Mouse (Mus musculus) erythroblast, embryonic 14.5 days (primary cell): ENCODE measurements around the gene Vti1a. TPM values are rescaled to one million over a fixed set of nuclear protein-coding genes. Genes with fewer than 3 reads are reported as not detected.

Source experiments
- H3K27me3 ChIP-seq: 2 replicates; pipeline ENCODE4 v1.6.1; 2012; ENCODE audit warnings: inconsistent platforms; ENCODE audit not compliant: control insufficient read depth
- H3K36me3 ChIP-seq: 2 replicates; pipeline ENCODE4 v1.6.1; 2012; ENCODE audit warnings: mild to moderate bottlenecking, inconsistent platforms; ENCODE audit not compliant: control insufficient read depth
- H3K4me1 ChIP-seq: 2 replicates; pipeline ENCODE4 v1.6.1; 2012; ENCODE audit warnings: inconsistent platforms; ENCODE audit not compliant: control insufficient read depth
- H3K4me3 ChIP-seq: replicated peaks from 2 replicates; pipeline ENCODE3; 2012; ENCODE audit warnings: moderate library complexity, mild to moderate bottlenecking, inconsistent platforms
- H3K9me3 ChIP-seq: 2 replicates; pipeline ENCODE4 v1.6.1; 2012; ENCODE audit warnings: low read length, inconsistent platforms, mixed read lengths; ENCODE audit not compliant: control insufficient read depth
- GATA1 ChIP-seq: IDR thresholded peaks from 2 replicates; pipeline ENCODE4 v1.6.1; 2012; ENCODE audit warnings: low read length, inconsistent platforms, mixed read lengths
- TAL1 ChIP-seq: IDR thresholded peaks from 3 replicates; pipeline ENCODE4 v1.6.1; 2012; ENCODE audit warnings: low read length, inconsistent platforms, mixed read lengths
- polyA plus RNA-seq: library from polyadenylated mRNA; stranded (reverse); fragments of >175 nt; gene quantifications from 2 replicates; pipeline ENCODE4 v1.2.3, GENCODE M21; 2012

The Vti1a gene
- polyA plus RNA-seq, 1 experiment, result 1.0 TPM

- no peak for TF ChIP-seq TAL1
- TF ChIP-seq GATA1, result no peak
- Histone ChIP-seq H3K9me3 (no peaks in the 10 kb centered on the region), H3K4me1 (no peaks in the 10 kb centered on the region)
Observed at GRCm38 (mm10) chr19:55585270-55586224, 269.5 kb downstream of the Vti1a start.

GRCm38 (mm10) chr19:55587638-55588421, 271.7 kb downstream of the Vti1a start:
- Histone ChIP-seq H3K36me3 (no peaks in the 10 kb centered on the region), H3K27me3 (no peaks in the 10 kb centered on the region), H3K4me1 (no peaks in the 10 kb centered on the region), H3K9me3 (no peaks in the 10 kb centered on the region), H3K4me3 (no peak overlapping the region)
- TF ChIP-seq TAL1 (no peak), GATA1 (no peak)

More at GRCm38 (mm10) chr19:55585270-55586224, 269.5 kb downstream of the Vti1a start:
- H3K4me3 ChIP-seq, result no peak overlapping the region
- H3K36me3 ChIP-seq, result no peaks in the 10 kb centered on the region
- H3K27me3 ChIP-seq, result no peaks in the 10 kb centered on the region

GRCm38 (mm10) chr19:55588948-55589896, 273.1 kb downstream of the Vti1a start:
- no peaks in the 10 kb centered on the region for H3K36me3 ChIP-seq
- H3K4me3 ChIP-seq, result no peak overlapping the region
- no peaks in the 10 kb centered on the region for H3K27me3 ChIP-seq
- no peaks in the 10 kb centered on the region for H3K4me1 ChIP-seq
- no peaks in the 10 kb centered on the region for H3K9me3 ChIP-seq
- TF ChIP-seq TAL1 (no peak), GATA1 (no peak)

- TF ChIP-seq TAL1, result no peak
- no peak for TF ChIP-seq GATA1
- Histone ChIP-seq H3K9me3 (no peaks in the 10 kb centered on the region), H3K27me3 (no peaks in the 10 kb centered on the region), H3K4me3 (no peak overlapping the region), H3K4me1 (no peaks in the 10 kb centered on the region), H3K36me3 (no peaks in the 10 kb centered on the region)
Observed at GRCm38 (mm10) chr19:55592876-55593691, 277.0 kb downstream of the Vti1a start.

DNA sequence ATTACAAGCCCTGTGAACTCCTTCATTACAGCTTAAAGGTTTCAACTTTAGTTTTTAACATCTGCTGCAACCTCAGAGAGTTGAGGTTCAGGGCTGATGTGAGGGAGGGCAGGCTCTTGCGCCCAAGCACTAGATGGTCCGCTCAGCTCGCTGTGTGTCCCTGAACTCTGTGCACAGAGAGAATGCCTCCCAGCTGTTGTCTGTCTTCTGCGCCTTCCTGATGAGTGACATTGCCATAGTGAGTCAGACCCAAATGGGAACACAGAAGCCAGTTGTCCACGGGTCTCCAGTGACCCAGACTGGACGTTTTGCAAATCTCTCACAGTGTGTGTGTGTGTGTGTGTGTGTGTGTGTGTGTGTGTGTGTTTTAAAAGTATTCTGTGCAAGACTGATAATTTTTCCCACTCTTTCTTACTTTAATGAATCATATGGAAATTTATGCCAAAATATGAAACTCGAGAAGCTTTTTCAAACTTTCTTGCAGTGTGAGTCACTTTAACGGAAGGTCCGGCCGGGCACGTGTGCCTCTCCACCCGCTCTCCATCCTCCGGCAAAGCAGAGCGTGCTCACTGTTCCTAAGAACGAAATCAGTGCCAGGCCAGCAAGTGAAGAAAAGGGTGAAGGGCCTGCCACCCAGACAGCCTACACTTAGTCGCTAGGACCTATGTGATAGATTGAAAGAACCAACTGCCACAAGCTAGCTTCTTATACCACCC, 277.8 kb downstream of the Vti1a start:
- TF ChIP-seq GATA1 (no peak), TAL1 (no peak)
- H3K4me3 ChIP-seq, result no peak overlapping the region
- H3K4me1 ChIP-seq, result no peaks in the 10 kb centered on the region
- H3K36me3 ChIP-seq, result no peaks in the 10 kb centered on the region
- no peaks in the 10 kb centered on the region for H3K9me3 ChIP-seq
- no peaks in the 10 kb centered on the region for H3K27me3 ChIP-seq

DNA sequence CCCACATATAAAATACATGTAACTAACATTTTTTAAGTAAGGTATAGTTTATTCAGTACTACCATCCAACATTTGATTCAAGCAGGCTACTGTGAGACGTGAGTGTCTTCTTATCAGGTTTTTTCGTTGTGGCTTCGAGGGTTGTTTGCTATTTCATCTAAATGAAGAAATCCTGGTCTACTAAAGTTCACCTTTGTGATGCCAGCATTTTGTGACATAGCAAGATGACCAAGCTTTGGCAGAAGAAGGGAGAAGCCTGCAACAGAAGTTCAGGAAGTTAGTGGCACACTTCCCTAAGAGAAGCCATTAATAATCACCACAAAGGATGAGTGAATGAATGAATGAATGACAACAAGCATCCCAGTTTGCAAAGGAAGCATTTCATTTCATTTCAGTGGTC, 278.4 kb downstream of the Vti1a start:
- TF ChIP-seq TAL1 (no peak), GATA1 (no peak)
- no peaks in the 10 kb centered on the region for H3K9me3 ChIP-seq

GRCm38 (mm10) chr19:55595945-55596649, 280.0 kb downstream of the Vti1a start:
- no peaks in the 10 kb centered on the region for H3K4me1 ChIP-seq
- no peaks in the 10 kb centered on the region for H3K9me3 ChIP-seq
- H3K36me3 ChIP-seq, result no peaks in the 10 kb centered on the region; the same call in 1 of the 2 replicates
- H3K27me3 ChIP-seq, result no peaks in the 10 kb centered on the region
- H3K4me3 ChIP-seq, result no peak overlapping the region
- TF ChIP-seq GATA1 (no peak), TAL1 (no peak)

More for the DNA sequence above, 278.4 kb downstream of the Vti1a start:
- no peak overlapping the region for H3K4me3 ChIP-seq
- no peaks in the 10 kb centered on the region for H3K36me3 ChIP-seq
- H3K27me3 ChIP-seq, result no peaks in the 10 kb centered on the region
- no peaks in the 10 kb centered on the region for H3K4me1 ChIP-seq
